Mouse (Mus musculus): Measurements from ENCODE around the gene Ribc2. TPM values are rescaled to one million over a fixed set of nuclear protein-coding genes. Genes with fewer than 3 reads are reported as not detected.
A peak's percentile ranks its signal among the peaks of the same experiment; 100 is the strongest.

Gene Ribc2
- polyA plus RNA-seq, 1 experiment: 0.08 TPM

DNA sequence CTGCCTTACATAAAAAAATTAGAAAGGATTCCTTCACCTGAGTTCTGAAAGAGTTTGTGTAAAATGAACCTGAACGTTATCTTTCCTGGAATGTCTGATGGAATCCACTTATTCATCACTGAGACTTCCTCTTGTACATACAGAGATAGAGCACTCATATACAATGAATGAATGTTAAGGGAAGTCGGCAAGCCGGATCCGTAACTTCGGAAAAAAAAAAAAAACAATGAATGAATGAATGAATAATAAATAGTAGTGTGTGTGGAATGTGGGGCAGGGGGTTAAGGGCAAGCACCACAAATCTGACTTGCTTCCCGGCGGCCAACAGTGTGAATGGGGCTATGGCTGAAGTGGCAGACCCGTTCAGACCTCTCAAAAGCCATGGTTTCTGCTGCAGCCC, 45.7 kb downstream of the Ribc2 start:
- Histone ChIP-seq H3K4me3 (ENCODE audit: extremely low read depth, insufficient read depth, insufficient read length) (no peak overlapping the region), H3K36me3 (ENCODE audit: control insufficient read depth, insufficient read depth, low read length) (no peaks in the 10 kb centered on the region), H3K4me1 (ENCODE audit: control insufficient read depth, insufficient read depth, insufficient read length) (no peaks in the 10 kb centered on the region), H3K27me3 (ENCODE audit: control insufficient read depth, insufficient read depth, low read length) (no peaks in the 10 kb centered on the region), H3K27ac (ENCODE audit: insufficient read depth, low read length) (no peak overlapping the region)
- 84% methylated on average over 8 of the region's 8 CpGs for WGBS
- no peak for TF ChIP-seq CTCF (IDR thresholded peaks at IDR 0.05; ENCODE audit: extremely low read depth, insufficient read depth, insufficient read length, insufficient replicate concordance)
- no peak for TF ChIP-seq POLR2A (IDR thresholded peaks at IDR 0.05; ENCODE audit: low read depth, low read length)
- peak in 1 of 2 experiments; percentile 12 for DNase-seq (ENCODE audit: low read depth in 1 of 2, low spot score in 2 of 2)

- Histone ChIP-seq H3K36me3 (ENCODE audit: control insufficient read depth, insufficient read depth, low read length) (no peaks in the 10 kb centered on the region), H3K27ac (ENCODE audit: insufficient read depth, low read length) (no peak overlapping the region), H3K27me3 (ENCODE audit: control insufficient read depth, insufficient read depth, low read length) (no peaks in the 10 kb centered on the region), H3K4me1 (ENCODE audit: control insufficient read depth, insufficient read depth, insufficient read length) (no peaks in the 10 kb centered on the region), H3K4me3 (ENCODE audit: extremely low read depth, insufficient read depth, insufficient read length) (no peak overlapping the region)
- 70% methylated on average over 6 of the region's 6 CpGs for WGBS
- TF ChIP-seq POLR2A (IDR thresholded peaks at IDR 0.05; ENCODE audit: low read depth, low read length): no peak
- DNase-seq (ENCODE audit: low read depth in 1 of 2, low spot score in 2 of 2): no peak
These were observed 46.3 kb downstream of the Ribc2 start for GRCm38 (mm10) chr15:85178172-85178571.

GRCm38 (mm10) chr15:85179528-85180180, 47.8 kb downstream of the Ribc2 start:
- no peak for DNase-seq (ENCODE audit: low read depth in 1 of 2, low spot score in 2 of 2)
- no peak for TF ChIP-seq CTCF (IDR thresholded peaks at IDR 0.05; ENCODE audit: extremely low read depth, insufficient read depth, insufficient read length, insufficient replicate concordance)
- TF ChIP-seq POLR2A (IDR thresholded peaks at IDR 0.05; ENCODE audit: low read depth, low read length): no peak
- Histone ChIP-seq H3K4me3 (ENCODE audit: extremely low read depth, insufficient read depth, insufficient read length) (no peak overlapping the region), H3K36me3 (ENCODE audit: control insufficient read depth, insufficient read depth, low read length) (no peaks in the 10 kb centered on the region), H3K27me3 (ENCODE audit: control insufficient read depth, insufficient read depth, low read length) (no peaks in the 10 kb centered on the region), H3K4me1 (ENCODE audit: control insufficient read depth, insufficient read depth, insufficient read length) (no peaks in the 10 kb centered on the region), H3K27ac (ENCODE audit: insufficient read depth, low read length) (no peak overlapping the region)
- WGBS: 80% methylated on average over 7 of the region's 7 CpGs

GRCm38 (mm10) chr15:85180368-85180767, 48.5 kb downstream of the Ribc2 start:
- H3K4me3 ChIP-seq (ENCODE audit: extremely low read depth, insufficient read depth, insufficient read length): no peak overlapping the region
- H3K27me3 ChIP-seq (ENCODE audit: control insufficient read depth, insufficient read depth, low read length): no peaks in the 10 kb centered on the region
- DNase-seq (ENCODE audit: low read depth in 1 of 2, low spot score in 2 of 2): no peak
- H3K36me3 ChIP-seq (ENCODE audit: control insufficient read depth, insufficient read depth, low read length): no peaks in the 10 kb centered on the region
- no peaks in the 10 kb centered on the region for H3K4me1 ChIP-seq (ENCODE audit: control insufficient read depth, insufficient read depth, insufficient read length)
- TF ChIP-seq CTCF (IDR thresholded peaks at IDR 0.05; ENCODE audit: extremely low read depth, insufficient read depth, insufficient read length, insufficient replicate concordance) (no peak), POLR2A (IDR thresholded peaks at IDR 0.05; ENCODE audit: low read depth, low read length) (no peak)
- H3K27ac ChIP-seq (ENCODE audit: insufficient read depth, low read length): no peak overlapping the region

DNA sequence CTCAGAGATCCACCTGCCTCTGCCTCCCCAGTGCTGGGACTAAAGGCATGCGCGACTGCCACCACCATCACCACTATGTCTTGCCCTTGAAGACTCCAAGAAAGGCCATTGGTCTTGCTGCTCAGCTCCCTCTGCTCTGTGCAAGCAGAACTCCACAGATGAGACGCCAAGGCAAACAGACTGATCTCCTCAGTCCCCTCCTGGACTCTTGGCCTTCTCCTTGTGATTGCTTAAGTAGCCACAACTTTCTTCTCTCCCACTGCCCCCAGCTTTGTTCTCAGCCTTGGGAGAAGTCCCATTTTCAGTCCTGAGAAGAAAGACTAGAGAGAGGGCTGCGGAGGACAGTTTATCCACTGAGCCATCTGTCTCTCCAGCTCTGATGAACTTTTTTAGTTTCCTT, 50.2 kb downstream of the Ribc2 start:
- Histone ChIP-seq H3K36me3 (ENCODE audit: control insufficient read depth, insufficient read depth, low read length) (no peaks in the 10 kb centered on the region), H3K4me1 (ENCODE audit: control insufficient read depth, insufficient read depth, insufficient read length) (no peaks in the 10 kb centered on the region), H3K27ac (ENCODE audit: insufficient read depth, low read length) (no peak overlapping the region), H3K27me3 (ENCODE audit: control insufficient read depth, insufficient read depth, low read length) (no peaks in the 10 kb centered on the region), H3K4me3 (ENCODE audit: extremely low read depth, insufficient read depth, insufficient read length) (no peak overlapping the region)
- WGBS: 86% methylated on average over 4 of the region's 4 CpGs
- TF ChIP-seq CTCF (IDR thresholded peaks at IDR 0.05; ENCODE audit: extremely low read depth, insufficient read depth, insufficient read length, insufficient replicate concordance) (no peak), POLR2A (IDR thresholded peaks at IDR 0.05; ENCODE audit: low read depth, low read length) (no peak)
- DNase-seq (ENCODE audit: low read depth in 1 of 2, low spot score in 2 of 2): no peak

- no peak for DNase-seq (ENCODE audit: low read depth in 1 of 2, low spot score in 2 of 2)
- H3K27ac ChIP-seq (ENCODE audit: insufficient read depth, low read length): no peak overlapping the region
- no peak overlapping the region for H3K4me3 ChIP-seq (ENCODE audit: extremely low read depth, insufficient read depth, insufficient read length)
- no peaks in the 10 kb centered on the region for H3K27me3 ChIP-seq (ENCODE audit: control insufficient read depth, insufficient read depth, low read length)
- H3K36me3 ChIP-seq (ENCODE audit: control insufficient read depth, insufficient read depth, low read length): no peaks in the 10 kb centered on the region
- TF ChIP-seq POLR2A (IDR thresholded peaks at IDR 0.05; ENCODE audit: low read depth, low read length): no peak
- TF ChIP-seq CTCF (IDR thresholded peaks at IDR 0.05; ENCODE audit: extremely low read depth, insufficient read depth, insufficient read length, insufficient replicate concordance): no peak
- 79% methylated on average over 7 of the region's 7 CpGs for WGBS
- H3K4me1 ChIP-seq (ENCODE audit: control insufficient read depth, insufficient read depth, insufficient read length): no peaks in the 10 kb centered on the region
These were observed 55.0 kb downstream of the Ribc2 start for GRCm38 (mm10) chr15:85186916-85187315.

DNA sequence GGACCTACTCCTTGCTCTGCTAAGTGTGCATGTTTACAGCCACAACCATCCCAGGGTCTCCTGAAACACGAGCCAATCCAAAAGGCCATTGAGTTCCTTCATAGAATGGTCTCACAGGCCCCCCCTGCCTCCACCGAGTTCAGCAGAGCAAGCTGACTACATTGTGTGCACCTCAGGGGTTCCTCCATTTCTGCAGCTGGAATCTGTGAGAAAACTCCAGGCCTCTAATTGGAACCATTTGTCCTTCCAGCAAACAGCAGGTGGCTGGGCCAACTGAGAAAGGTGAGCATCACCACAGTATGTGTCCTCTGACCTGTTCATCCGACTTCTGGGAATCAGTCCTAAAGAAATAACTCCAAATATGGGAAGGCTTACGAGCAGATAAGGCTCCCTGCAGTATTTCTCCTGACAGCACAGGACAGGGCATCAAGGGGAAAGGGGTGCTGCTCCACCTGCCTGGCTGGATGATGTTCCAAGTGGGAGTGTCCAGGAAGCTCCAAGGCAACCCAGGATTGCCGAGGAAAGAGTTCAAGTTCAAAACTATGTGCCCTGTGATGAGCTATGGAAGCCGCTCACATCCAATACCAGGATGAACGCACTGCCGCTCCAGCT, 56.4 kb downstream of the Ribc2 start:
- H3K36me3 ChIP-seq (ENCODE audit: control insufficient read depth, insufficient read depth, low read length): no peaks in the 10 kb centered on the region

More for the DNA sequence above, 56.4 kb downstream of the Ribc2 start:
- no peaks in the 10 kb centered on the region for H3K27me3 ChIP-seq (ENCODE audit: control insufficient read depth, insufficient read depth, low read length)
- H3K27ac ChIP-seq (ENCODE audit: insufficient read depth, low read length): no peak overlapping the region
- DNase-seq (ENCODE audit: low read depth in 1 of 2, low spot score in 2 of 2): no peak
- no peak overlapping the region for H3K4me3 ChIP-seq (ENCODE audit: extremely low read depth, insufficient read depth, insufficient read length)
- no peaks in the 10 kb centered on the region for H3K4me1 ChIP-seq (ENCODE audit: control insufficient read depth, insufficient read depth, insufficient read length)
- no peak for TF ChIP-seq POLR2A (IDR thresholded peaks at IDR 0.05; ENCODE audit: low read depth, low read length)
- TF ChIP-seq CTCF (IDR thresholded peaks at IDR 0.05; ENCODE audit: extremely low read depth, insufficient read depth, insufficient read length, insufficient replicate concordance): no peak
- WGBS: 74% methylated on average over 8 of the region's 8 CpGs

Other genes with a start within 250 kb of the Ribc2 start
- 0.21 and 0.25 TPM in 2 replicates for gene Gm29666, start 212.0 kb upstream of the Ribc2 start, polyA plus RNA-seq (2012; rRNA removed)
- 6.4 and 7.1 TPM in 2 replicates for gene Nup50, start 208.7 kb upstream of the Ribc2 start, polyA plus RNA-seq (2012; rRNA removed)
- gene 5031439G07Rik, start 143.5 kb upstream of the Ribc2 start, polyA plus RNA-seq (2012; rRNA removed): 27.1 and 32.8 TPM in 2 replicates
- gene Upk3a, start 114.9 kb upstream of the Ribc2 start, polyA plus RNA-seq (2012; rRNA removed): not detected in 2 replicates
- gene Fam118a, start 103.1 kb upstream of the Ribc2 start, polyA plus RNA-seq (2012; rRNA removed): 3.9 and 4.0 TPM in 2 replicates
- gene Smc1b, start 114 bp upstream of the Ribc2 start, polyA plus RNA-seq (2012; rRNA removed): 0.08 and 0.23 TPM in 2 replicates
- 5.5 and 5.6 TPM in 2 replicates for gene Fbln1, start 73.9 kb downstream of the Ribc2 start, polyA plus RNA-seq (2012; rRNA removed)
- gene Atxn10, start 204.2 kb downstream of the Ribc2 start, polyA plus RNA-seq (2012; rRNA removed): 35.7 and 56.2 TPM in 2 replicates

Measured in spleen, adult 2 months (tissue).